Mouse (Mus musculus): ENCODE measurements around the gene Cdh3.
A peak's percentile ranks its signal among the peaks of the same experiment; 100 is the strongest.

Gene Cdh3

GRCm38 (mm10) chr8:106527241-106528036 lies 16.7 kb downstream of the Cdh3 start:
- DNase-seq, result no peak

- DNase-seq, result no peak
Measured at GRCm38 (mm10) chr8:106528596-106529249, 18.0 kb downstream of the Cdh3 start.

- no peak for DNase-seq
Measured at GRCm38 (mm10) chr8:106529885-106530482, 19.3 kb downstream of the Cdh3 start.

GRCm38 (mm10) chr8:106530566-106530965 lies 19.9 kb downstream of the Cdh3 start:
- DNase-seq, result no peak

DNA sequence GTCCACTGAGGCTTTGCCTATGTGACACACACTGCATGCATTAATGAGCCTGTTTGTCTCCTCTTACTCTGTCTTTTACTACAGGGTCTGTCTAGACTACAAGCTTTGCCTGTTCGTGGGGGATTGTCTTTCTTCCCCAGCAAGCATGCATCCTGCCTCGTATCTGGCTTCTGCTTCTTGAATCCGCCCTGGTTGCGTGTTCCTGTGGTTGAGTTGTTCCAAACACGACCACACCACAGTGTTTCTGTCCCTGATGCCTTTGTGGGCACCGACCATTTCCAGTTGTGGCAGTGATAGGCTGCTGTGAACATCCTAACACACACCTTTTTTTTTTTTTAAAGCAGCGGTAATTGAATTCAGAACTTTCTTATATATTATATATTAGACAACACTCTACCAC lies 23.0 kb downstream of the Cdh3 start:
- no peak for DNase-seq

GRCm38 (mm10) chr8:106534449-106534848 lies 23.8 kb downstream of the Cdh3 start:
- peak; percentile 49 to 54 for DNase-seq

DNA sequence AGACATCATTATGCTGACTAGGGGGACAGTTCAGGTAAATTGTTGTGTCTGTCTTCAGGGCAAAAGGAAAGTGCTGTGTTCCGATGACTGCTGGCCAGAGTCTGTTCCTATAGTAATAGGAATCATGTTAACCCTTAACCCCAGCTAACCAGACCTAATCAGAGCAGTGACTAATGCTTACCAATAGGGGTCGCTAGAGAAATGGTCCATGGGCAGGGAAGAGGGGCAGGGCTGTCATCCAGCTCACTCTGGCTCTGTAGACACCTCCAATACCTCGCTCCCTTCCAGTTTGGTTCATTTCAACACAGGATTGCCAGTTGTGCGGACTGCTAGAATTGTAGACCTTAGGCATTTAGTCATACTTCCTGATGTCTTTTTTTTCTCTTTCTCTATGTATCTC lies 24.8 kb downstream of the Cdh3 start:
- DNase-seq, result no peak

GRCm38 (mm10) chr8:106539193-106539592 lies 28.5 kb downstream of the Cdh3 start:
- DNase-seq, result no peak

DNA sequence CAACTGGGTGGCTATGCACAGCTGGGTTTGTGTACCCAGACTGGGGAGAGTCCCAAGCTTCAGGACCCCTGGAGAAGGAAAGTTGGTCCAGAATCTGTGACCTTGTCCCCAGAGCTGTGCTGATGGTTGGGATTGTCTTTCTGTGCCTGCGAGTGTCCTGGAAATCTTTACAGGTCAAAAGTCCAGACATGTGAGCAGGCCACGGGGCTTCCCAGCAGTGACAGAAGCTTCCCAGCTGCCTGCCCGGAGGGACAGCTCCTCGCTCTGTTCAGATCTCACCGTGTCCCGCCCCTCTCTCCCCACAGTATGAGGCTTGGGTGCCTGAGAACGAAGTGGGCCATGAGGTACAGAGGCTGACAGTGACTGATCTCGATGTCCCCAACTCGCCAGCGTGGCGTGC lies 30.3 kb downstream of the Cdh3 start:
- DNase-seq, result no peak

GRCm38 (mm10) chr8:106543043-106543442 lies 32.4 kb downstream of the Cdh3 start:
- no peak for DNase-seq

GRCm38 (mm10) chr8:106545149-106545548 lies 34.5 kb downstream of the Cdh3 start:
- DNase-seq, result no peak

DNA sequence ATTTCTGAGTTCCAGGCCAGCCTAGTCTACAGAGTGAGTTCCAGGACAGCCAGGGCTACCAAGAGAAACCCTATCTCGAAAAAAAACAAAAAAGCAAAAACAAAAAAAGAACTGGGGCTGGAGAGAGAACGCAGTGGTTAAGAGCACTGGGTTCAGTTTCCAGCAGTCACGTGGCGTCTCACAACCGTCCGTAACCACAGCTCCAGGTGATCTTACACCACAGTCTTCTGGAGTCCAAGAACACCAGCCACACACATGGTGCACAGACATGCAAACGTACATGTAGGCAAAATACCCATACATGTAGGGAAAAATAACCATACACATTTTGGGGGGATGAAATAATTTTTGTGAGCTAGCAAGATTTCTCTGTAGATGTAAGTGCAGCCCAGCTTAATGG lies 36.1 kb downstream of the Cdh3 start:
- peak in 1 of 2 experiments; percentile 29 for DNase-seq

GRCm38 (mm10) chr8:106548366-106548936 lies 37.8 kb downstream of the Cdh3 start:
- DNase-seq, result no peak

GRCm38 (mm10) chr8:106550906-106551305 lies 40.2 kb downstream of the Cdh3 start:
- no peak for DNase-seq

DNA sequence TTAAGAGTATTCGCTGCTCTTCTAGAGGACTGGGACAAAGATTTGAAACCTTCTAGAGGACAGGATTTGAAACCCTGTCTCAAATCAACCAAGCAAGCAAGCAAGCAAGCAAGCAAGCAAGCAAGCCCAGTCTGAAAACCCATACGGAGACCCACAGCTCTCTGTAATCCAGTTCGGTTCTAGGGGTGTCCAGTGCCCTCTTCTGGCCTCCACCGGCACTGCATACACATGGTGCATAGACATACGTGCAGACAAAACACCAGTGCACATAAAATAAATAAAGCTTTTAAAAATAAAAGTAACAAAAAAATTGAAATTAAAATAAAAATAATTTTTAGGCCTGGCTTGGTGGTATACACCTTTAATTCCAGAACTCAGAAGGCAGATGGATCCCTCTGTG lies 43.3 kb downstream of the Cdh3 start:
- no peak for DNase-seq

DNA sequence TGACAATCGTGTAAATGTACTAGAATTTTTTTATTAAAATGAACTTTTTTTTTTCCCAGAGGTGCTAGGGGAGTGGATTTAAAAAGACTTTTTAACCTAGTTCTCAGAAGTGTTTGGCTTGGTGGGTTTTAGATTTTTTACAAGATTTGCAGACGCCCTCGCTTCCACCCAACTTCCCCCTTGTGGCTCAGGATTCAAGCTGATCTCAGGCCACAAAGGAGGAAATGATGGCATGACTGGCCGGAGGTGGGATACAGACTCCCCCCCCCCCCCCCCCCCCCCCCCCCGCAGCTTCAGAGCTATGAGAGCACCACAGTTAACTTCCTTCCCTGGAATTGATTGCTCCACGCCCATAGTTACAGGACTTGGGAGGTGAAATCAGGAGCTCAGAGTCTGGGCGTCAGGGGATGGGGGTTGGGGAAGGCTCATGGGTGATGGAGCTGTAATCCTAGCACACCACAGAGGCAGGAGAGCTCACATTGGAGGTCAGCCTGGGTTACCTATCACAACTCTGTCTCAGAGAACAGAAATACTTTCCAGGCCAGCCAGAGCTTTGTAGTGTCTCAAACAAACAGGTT lies 45.5 kb downstream of the Cdh3 start:
- no peak for DNase-seq

DNA sequence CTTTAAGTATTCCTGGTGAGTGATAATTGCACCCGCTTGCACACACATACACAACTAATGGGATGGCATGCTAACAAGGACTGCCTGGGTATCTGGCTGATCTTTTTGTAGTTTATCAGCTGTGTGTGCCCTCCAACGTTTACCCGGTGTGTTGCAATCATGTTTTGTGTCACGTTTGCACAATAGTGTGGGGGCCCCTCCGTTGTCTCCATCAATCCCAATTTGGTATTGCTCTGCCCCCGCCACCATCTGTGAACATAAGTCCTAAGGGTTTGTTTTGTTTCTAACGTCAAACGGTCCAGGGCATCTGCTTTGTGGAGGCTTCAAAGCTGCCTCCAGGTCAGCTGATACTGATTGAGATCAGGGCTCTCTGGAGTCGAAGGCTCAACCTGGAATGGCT lies 49.2 kb downstream of the Cdh3 start:
- no peak for DNase-seq

- DNase-seq, result peak; percentile 59 to 74
Measured at GRCm38 (mm10) chr8:106561097-106561865, 50.6 kb downstream of the Cdh3 start.

DNA sequence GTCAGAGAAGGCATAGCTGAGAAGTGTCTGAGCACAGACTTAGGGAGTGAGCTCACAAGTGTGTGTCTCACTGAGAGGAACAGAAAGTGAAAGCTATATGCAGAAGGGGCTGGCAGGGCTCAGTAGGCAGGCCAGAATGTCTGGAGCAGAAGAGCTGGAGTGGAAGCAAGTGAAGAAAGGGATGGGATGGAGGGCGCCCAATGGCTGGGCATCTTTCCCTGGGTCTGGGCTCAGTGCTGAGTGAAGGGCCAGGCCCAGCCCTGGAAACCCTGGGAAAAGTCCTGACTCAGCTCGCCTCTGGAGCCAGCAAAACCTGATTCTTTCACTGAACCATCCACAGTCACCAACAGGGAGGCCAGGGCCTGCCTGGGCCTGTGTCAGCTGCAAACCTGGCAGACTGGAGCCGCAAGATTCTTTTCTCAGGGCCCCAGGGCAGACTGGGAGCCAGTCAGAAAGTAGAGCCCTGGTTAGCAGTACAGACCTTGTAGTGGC lies 53.0 kb downstream of the Cdh3 start:
- no peak for DNase-seq

DNA sequence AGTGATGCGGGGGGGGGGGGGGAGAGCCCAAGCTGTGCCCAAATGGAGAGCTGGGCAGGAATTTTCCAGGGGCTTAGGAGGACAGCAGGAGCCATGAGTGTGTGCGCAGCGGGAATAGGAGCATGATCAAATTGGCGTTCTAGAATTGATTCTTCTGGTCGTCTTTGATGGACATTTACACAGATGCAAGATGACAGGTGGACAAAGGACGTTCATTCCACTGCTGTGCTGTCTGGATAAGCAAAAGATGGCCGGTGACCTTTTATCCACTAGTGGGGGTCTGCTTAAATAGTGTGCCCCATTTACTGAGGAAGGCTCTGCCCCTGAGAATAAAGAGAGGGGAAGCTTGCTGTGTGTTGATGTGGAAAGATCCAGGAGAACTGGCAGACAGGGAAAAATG lies 58.3 kb downstream of the Cdh3 start:
- no peak for DNase-seq

GRCm38 (mm10) chr8:106570386-106570785 lies 59.7 kb downstream of the Cdh3 start:
- no peak for DNase-seq

DNA sequence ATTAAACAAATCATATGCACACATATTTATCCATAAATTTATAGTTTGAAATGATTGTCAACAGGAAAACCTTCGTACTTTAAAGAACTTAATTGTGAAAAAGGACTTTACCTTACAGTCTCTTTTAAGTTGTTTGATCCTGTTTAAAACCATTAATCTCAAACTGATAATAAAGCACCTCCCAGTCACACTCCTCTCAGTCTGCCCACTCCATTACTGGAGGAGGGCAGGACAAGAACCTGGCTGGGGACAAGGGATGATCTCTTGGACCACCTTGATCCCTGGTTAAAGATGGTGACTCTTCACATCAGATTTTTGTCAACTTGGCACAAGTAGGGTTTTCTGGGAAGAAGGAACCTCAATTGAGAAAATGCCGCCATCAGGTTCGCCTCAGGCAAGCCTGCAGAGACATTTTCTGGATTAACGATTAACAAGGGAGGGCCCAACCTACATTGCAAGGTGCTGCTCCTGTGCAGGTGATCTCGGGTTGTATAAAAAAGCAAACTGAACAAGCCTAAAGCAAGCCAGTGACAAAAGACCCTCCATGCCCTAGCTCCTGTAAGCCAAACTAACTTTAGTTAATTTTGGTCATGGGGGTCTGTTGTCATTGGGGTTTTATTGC lies 61.0 kb downstream of the Cdh3 start:
- no peak for DNase-seq

All from thymus, postnatal 36 days (tissue).